Mouse (Mus musculus) urinary bladder, adult 2 months (tissue): ENCODE results near the gene Spc25. TPM values are rescaled to one million over a fixed set of nuclear protein-coding genes. Genes with fewer than 3 reads are reported as not detected.
A peak's percentile ranks its signal among the peaks of the same experiment; 100 is the strongest.

Experiments used
- DNase-seq: peaks from one replicate; pipeline ENCODE4 v3.0.0; 2022; ENCODE audit warnings: low spot score
- polyA plus RNA-seq: library from polyadenylated mRNA; depleted of rRNA; stranded (reverse); fragments of >200 nt; gene quantifications from 2 replicates; pipeline ENCODE4 v1.2.3, GENCODE M21; 2012; rRNA removed

The Spc25 gene
- 2.6 and 2.9 TPM in 2 replicates for polyA plus RNA-seq

GRCm38 (mm10) chr2:69205791-69206351 is at the start of gene Spc25:
Gene Spc25 (minus strand): TSS chr2:69206194.
- peak; percentile 63 for DNase-seq

- no peak for DNase-seq
Observed at GRCm38 (mm10) chr2:69248221-69248755, 42.3 kb upstream of the Spc25 start.

- no peak for DNase-seq
Observed at GRCm38 (mm10) chr2:69247081-69247480, 41.1 kb upstream of the Spc25 start.

- DNase-seq, result no peak
Observed at GRCm38 (mm10) chr2:69244924-69245323, 38.9 kb upstream of the Spc25 start.

GRCm38 (mm10) chr2:69239315-69239714 is 33.3 kb upstream of the Spc25 start:
- DNase-seq, result no peak

- DNase-seq, result no peak
Observed at GRCm38 (mm10) chr2:69234976-69235678, 29.1 kb upstream of the Spc25 start.

- DNase-seq, result no peak
Observed at GRCm38 (mm10) chr2:69232101-69232500, 26.1 kb upstream of the Spc25 start.

GRCm38 (mm10) chr2:69230137-69230536 is 24.1 kb upstream of the Spc25 start:
- no peak for DNase-seq

- DNase-seq, result no peak
Observed at GRCm38 (mm10) chr2:69228635-69229034, 22.6 kb upstream of the Spc25 start.

GRCm38 (mm10) chr2:69226876-69227275 is 20.9 kb upstream of the Spc25 start:
- no peak for DNase-seq

GRCm38 (mm10) chr2:69224724-69225123 is 18.7 kb upstream of the Spc25 start:
- no peak for DNase-seq

GRCm38 (mm10) chr2:69222815-69223214 is 16.8 kb upstream of the Spc25 start:
- DNase-seq, result no peak

- no peak for DNase-seq
Observed at GRCm38 (mm10) chr2:69221868-69222416, 15.9 kb upstream of the Spc25 start.

- no peak for DNase-seq
Observed at GRCm38 (mm10) chr2:69215242-69215641, 9.2 kb upstream of the Spc25 start.

GRCm38 (mm10) chr2:69212652-69213051 is 6.7 kb upstream of the Spc25 start:
- DNase-seq, result no peak

GRCm38 (mm10) chr2:69210773-69211172 is 4.8 kb upstream of the Spc25 start, which contains the start of gene G6pc2:
Gene G6pc2 (plus strand): TSS chr2:69211073.
- no peak for DNase-seq

GRCm38 (mm10) chr2:69209684-69210083 is 3.7 kb upstream of the Spc25 start:
- no peak for DNase-seq

GRCm38 (mm10) chr2:69206523-69206922 is 529 bp upstream of the Spc25 start:
- no peak for DNase-seq

- DNase-seq, result no peak
Observed at GRCm38 (mm10) chr2:69205185-69205584, 809 bp downstream of the Spc25 start.

GRCm38 (mm10) chr2:69193555-69193954 is 12.4 kb downstream of the Spc25 start:
- DNase-seq, result no peak

GRCm38 (mm10) chr2:69191059-69191458 is 14.9 kb downstream of the Spc25 start:
- no peak for DNase-seq

- no peak for DNase-seq
Observed at GRCm38 (mm10) chr2:69189222-69189621, 16.8 kb downstream of the Spc25 start.

GRCm38 (mm10) chr2:69188732-69189131 is 17.3 kb downstream of the Spc25 start:
- DNase-seq, result no peak
